Mouse (Mus musculus) right cerebral cortex, postnatal 10 days (tissue): ENCODE measurements around the gene Cfap97.
"Not testable (repeated sequence)": the region's sequence is repeated elsewhere in the genome, so short reads cannot be mapped to it uniquely, and the experiment has no call there.

Experiments used
- DNase-seq, 2 experiments: peaks; one replicate each; pipeline ENCODE4 v3.0.0; 2021; ENCODE audit warnings: low spot score in 2 of 2

The Cfap97 gene

DNA sequence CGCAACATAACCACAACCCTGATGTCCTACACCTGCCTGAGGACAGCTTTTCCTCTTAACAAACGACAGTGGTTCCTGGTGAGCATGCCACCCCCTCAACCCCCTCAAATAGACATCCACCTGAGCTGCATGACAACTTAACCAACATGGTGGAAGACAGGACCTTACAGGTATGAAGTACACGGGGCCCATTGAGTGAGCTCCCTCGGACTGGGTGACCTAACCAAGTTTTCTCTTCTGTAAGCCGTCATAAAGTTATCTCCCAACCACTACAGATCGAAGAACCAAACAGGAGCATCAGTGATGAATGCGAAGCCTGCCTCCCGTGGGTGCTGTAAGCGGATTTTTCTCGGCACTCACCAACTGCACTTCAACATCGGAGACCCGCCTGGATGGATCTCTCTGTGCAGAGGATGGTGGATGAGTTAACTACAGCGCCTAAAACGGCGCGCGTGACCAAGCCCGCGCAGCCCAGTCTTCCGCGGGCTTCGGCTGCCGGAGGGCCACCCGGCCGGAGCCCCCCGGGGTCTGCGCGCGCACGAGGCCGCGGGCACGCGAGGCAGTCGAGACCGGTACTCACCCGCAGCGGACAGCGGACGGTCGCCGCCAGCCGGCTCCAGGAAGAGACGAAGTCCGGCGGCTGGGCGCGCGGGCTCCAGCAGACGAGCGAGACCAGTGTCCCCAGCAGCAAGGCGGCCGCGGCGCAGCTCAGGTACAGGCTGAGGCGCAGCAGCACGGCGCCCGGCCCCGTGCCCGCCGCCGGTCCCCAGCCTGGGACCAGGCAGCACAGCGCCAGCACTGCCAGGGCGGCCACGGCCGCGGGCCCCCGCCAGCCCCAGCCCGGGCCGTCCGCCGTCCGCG is at the start of gene Cfap97:
Gene Cfap97, plus strand, starts transcription at position 570 of the 861 bp plus-strand sequence.
- peak; percentile 56 to 59 for DNase-seq

DNA sequence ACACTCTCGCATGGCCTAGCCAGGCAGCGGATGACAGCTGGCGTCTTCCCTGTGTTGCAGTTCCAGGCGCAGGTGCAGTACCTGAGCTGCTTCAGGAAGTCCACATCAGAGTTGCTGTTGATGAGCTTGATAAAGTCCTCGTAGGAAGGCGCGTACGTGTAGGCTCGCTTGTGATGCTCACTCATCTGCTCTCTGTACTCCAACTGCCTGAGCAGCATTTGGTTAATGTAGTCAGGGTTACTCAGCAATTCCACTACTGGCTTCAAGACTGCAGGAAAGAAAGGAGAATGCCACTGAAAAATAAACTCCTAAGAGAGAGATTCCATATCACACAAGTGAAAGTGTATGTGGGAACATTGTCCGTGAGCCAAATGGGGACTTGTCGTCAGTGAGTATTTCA is 48.1 kb upstream of the Cfap97 start:
- no peak for DNase-seq

DNA sequence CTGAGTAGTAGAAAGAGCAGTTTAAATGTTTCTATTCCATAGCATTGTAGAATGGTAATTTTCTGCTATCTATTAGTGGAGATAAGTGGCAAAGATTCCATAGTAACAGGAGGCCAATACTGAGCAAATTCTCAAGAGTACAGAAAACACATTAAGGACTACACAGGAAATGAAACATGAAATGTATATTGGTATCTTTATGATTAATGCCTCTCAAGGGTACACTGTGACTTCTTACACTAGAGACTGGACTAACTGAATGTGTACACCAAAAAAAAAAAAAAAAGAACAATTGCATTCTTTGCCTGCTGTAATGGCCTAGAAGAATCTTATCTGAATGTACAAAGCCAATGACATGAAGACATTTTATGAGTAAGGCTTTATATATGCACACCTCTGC is 43.9 kb upstream of the Cfap97 start:
- DNase-seq: no peak

DNA sequence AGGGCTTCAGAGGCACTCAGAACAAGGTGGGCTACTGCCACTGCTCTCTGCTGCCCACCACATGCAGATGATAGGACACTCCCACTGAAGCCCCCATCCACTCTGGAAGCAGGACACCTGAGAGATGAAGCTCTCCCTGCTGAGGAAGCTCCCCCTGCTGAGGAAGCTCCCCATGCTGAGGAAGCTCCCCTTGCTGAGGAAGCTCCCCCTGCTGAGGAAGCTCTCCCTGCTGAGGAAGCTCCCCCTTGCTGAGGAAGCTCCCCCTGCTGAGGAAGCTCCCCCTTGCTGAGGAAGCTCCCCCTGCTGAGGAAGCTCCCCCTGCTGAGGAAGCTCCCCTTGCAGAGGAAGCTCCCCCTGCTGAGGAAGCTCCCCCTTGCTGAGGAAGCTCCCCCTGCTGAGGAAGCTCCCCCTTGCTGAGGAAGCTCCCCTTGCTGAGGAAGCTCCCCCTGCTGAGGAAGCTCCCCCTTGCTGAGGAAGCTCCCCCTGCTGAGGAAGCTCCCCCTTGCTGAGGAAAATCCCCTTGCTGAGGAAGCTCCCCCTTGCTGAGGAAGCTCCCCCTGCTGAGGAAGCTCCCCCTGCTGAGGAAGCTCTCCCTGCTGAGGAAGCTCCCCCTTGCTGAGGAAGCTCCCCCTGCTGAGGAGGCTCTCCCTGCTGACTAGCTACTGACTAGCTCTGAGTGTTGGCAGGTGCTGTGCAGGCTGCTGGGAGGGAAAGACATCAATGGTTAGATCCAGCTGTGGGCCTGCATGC is 38.0 kb upstream of the Cfap97 start:
- DNase-seq: not testable (repeated sequence)

DNA sequence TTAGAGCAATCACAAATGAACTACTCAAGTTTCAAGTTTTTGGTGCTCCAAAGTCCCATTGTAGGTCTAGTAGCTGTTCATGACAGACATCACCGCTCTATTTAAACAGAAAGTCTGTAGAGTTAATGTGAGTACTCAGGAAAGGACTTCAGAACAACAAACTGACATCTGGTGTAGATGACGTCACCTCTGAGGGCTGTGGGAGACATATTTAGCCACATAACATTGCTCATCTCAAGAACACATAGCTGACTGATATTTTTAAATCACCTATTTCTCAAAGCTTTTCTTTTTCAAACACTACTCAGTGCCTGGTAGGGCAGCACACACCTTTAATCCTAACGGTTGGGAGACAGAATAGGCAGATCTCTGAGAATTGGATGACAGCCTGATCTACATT is 34.4 kb upstream of the Cfap97 start:
- DNase-seq: no peak

DNA sequence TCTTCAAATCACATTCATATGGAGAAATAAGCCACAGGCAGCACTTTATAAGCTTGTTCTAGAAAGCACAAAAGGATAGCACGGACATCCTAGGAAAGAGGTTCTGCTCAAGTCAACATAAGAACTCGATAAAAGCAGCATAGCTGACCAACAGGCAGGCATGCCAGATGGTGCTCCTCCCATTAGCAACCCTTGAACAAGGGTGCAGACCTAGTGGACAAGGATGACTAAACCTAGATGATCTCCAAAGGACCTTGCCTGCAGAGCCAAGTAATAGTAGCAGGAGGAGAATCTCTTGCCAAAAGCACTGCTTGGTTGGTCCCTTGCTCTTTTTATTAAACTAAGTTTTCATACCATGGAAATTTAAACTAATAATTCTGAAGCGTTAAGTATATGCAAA is 32.4 kb upstream of the Cfap97 start:
- no peak for DNase-seq

DNA sequence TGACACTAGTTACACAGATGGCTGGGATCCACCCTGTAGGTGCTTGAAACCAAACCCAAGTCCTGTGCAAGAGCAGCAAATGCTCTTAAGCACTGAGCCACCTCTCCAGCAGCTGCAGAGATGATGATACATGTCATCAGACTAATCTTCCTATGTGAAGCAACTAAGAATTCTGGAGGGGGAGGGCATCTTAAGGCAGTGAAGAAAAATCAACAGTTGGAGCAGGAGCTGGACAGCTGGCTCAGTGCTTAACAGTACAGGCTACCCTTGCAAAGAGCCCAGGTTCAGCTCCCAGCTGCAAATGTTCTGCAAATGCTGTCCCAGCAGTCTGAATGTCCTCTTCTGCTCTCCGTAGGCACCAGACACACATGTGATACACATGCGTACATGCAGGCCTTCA is 29.1 kb upstream of the Cfap97 start:
- peak in 1 of 2 experiments; percentile 12 for DNase-seq

DNA sequence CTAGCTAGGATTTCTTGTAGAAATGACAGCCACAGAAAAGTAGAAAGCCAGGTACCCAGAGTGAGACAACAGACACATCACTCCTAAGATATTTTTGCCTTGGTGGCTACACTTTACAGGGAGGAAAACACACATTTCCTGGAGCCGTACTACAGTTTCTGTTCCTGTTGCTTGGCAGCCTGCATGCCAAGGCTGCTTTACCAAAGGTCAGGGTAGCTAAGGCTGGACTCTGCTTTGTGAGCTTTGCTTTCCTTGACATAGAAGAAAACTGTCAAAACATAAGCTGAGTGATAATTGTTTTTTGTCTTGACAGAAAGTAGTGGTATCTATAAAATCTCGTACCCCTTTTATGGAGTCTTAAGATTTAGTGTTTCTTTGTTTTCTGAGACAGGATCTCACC is 21.1 kb upstream of the Cfap97 start:
- peak in 1 of 2 experiments; percentile 12 for DNase-seq

DNA sequence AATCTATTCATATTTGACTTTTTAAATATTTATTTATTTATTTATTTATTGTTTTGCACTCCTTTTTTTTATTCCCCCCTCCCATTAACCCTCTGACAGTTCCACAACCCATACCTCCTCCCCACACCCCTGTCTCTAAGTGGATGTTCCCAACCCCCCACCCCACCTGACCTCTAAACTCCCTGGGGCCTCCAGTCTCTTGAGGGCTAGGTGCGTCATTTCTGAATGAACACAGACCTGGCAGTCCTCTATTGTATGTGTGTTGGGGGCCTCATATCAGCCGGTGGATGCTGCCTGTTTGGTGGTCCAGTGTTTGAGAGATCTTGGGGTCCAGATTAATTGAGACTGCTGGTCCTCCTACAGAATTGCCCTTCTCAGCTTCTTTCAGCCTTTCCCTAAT is 16.0 kb upstream of the Cfap97 start:
- peak in 1 of 2 experiments; percentile 10 for DNase-seq

DNA sequence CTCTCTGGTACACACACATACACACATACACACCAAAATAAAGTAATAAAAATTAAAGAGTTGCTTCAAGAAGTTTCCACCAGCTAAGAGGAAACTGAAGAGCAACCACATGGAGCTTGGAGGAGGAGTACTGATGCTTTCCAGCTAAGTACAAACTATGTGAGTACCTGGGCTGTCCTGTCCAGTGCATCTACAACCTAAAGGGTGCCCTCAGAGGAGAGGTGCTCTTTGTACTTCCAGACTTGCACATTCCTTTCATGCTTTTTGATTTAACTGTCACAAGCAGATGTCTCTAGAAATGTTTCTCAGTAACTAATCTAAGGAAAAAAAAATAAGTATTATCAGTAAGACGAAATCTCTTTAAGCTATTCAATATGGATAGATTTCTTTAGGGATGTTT is 14.2 kb upstream of the Cfap97 start:
- no peak for DNase-seq

DNA sequence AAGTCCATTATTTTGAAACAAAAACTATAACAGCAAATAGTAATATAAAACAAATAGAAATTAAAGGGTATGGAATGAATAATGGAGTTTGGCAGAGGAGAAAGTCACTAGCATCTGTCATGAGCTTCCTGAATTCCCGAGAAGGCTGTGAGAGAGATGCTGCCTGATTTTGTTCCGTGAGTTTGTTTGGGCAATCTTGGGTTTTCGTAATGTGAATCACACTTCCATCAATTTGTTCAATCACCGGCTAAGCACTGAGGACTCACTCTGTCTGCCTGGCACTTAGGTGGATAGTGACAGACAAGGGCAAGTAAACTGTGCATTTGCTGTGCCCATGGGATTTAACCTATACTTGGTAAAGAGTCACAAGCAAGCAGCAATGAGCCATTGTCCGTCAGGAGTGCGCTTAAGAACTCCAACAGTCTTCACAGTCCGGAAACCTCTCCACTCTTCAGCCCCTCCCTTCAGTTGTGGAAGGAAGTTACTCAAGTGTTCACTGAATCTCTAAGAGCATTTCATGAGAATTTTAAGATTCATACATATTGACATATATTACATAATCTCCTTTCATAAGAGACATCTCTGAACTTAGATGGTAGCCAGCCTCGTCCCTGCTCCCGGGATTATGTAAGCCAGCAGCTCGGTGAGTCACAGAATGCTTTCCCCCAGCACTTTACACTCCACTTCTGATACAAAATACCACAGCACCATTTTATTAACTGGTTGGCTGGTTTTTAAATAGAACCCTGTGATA is 13.6 kb upstream of the Cfap97 start:
- peak in 1 of 2 experiments; percentile 14 for DNase-seq

DNA sequence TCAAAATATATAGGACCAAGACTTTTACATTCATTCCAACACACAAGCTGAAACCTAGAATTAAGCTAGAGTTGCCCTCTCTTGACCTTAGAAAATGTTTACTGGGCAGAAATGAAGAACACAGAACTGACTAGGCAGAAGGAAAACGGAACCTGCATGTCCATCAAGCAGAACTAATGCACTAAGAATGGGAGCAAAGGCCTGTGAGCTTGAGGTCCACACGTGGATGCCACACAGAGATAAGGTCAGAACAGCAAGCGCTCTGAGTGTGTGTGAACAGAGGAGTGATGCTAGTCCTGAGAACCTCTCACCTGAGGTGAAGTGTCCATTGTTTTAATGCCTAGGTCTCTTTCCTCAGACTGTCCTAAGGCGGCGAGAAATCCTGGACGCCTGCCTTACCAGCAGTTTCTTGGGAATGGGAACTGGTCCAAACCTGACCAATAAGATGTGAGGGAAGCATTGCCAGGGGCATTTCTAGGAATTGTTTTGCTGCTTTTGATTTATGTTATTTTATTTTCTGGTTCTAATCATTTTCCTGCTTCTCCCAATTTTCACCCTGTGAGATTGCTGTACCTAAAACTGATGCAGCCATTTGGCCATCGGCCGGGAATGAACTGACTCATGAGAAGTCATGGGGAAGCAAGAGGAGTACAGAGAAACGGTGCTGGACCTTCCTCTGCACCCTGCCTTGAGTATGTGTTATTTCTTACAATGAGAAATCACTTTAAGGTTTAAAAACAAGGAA is 11.0 kb upstream of the Cfap97 start:
- DNase-seq: peak in 1 of 2 experiments; percentile 19

DNA sequence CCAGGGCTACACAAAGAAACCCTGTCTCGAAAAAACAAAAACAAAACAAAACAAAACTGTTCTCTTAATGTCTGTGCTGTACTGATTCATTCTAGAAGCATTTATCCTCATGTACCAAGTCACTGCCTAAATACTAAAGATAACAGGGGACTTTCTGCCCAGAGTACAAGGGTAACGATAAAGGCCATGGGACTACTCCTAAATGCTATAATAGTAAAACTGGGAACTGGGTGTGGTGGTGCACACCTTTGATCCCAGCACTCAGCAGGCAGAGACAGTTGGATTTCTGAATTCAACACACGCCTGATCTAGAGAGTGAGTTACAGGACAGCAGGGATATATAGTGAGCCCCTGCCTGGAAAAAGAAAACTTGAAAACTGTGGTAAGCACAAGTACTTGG is 9.9 kb upstream of the Cfap97 start:
- no peak for DNase-seq

DNA sequence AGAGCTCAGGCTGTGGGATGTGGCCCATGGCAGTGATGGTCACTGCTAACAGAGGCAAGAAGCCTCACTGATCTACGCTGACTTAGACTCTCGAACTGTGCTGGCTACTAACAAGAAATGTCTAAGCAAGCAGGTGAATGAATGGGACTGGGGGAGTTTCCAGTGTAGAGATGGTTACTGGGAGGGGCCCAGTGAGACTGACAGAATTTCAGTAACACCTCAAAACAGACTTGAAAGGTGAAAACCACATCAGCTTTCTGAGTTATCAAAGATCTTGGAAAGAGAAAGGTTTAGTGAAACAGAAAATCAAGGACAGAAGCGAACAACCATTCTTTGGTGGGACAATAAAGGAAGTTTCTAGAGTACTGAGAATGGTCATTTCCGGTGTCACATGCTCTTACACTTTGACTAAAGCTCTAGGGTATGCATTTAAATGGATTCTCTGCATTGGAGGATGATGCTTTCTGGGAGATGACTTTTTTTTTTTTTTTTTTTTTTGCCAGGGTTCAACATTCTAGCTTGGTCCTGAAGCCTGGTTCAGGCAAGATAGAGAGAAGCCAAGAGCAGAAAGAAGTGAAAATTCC is 9.0 kb upstream of the Cfap97 start:
- DNase-seq: peak in 1 of 2 experiments; percentile 13

DNA sequence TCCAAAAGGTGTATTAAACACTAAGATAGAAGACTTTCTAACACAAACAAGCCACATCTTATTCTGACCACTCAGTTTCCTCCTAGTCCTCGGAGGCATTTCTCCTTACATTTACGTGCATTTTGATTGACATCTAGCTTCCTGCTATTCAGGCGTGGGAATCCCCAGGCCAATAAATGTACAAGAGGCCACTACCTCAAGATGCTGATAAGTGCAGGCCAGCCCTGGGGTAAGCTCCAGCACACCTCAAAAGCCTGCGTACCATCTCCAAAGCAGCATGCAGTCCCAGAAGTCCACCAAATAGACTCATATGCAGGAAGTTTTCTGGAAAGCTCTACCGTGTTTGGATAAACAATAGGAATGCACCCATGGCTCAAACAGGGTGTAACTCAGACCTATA is 8.1 kb upstream of the Cfap97 start:
- peak in 1 of 2 experiments; percentile 16 for DNase-seq

DNA sequence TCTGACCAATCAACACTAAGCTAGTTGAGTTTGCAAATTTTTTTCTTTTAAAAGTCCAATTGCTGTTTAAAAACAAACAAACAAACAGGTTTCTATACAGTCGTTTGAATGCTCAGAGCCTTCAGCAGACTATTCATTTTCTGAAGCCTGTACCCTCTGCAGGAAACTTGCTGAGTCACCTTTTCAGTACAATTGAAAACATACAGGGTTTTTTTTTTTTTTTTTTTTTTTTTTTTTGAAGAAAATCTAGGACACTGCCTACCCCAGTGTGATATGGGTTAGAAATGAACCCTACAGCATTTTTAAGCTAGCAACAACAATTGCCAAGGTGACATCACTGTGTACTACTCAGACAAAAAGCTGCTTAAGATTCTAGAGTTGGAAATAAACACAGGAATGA is 7.6 kb upstream of the Cfap97 start:
- DNase-seq: peak in 1 of 2 experiments; percentile 5

DNA sequence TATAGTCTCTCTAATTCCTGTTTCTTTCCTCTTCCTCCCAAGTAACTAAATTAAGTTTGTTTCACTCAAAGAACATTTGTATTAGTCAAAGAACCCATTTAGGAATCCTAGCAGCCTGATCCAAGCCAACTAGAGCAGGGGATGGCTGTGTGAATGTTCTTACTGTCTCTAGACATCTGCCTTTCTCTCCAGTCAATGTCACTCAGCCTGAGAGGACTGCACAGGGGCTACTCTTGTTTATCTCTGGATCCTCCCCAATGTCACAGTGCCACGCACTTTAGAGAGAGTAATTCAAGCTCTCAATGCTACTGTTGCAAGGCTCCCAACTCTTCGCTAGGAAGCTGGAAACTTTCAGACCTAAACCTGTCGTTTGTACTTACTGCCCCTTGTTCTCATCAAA is 5.4 kb upstream of the Cfap97 start:
- no peak for DNase-seq

DNA sequence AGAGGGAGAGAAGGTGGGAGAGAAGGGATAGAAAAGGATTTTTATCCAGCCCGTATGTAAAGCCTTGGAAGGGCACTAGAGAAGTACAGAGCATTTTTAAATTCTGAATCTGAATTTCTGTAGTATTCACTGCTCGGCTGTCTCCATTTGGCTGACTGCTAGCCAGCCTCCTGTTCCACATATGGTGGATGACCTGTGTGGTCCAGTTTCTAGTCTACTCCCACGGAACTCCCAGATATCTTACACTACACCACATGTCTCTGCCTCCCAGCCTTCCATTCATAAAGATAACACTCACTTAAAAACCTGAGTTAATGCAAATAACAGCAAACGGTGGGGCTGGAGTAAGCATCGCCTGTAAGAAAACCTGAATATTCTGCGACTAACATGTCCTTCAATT is 2.3 kb upstream of the Cfap97 start:
- no peak for DNase-seq

DNA sequence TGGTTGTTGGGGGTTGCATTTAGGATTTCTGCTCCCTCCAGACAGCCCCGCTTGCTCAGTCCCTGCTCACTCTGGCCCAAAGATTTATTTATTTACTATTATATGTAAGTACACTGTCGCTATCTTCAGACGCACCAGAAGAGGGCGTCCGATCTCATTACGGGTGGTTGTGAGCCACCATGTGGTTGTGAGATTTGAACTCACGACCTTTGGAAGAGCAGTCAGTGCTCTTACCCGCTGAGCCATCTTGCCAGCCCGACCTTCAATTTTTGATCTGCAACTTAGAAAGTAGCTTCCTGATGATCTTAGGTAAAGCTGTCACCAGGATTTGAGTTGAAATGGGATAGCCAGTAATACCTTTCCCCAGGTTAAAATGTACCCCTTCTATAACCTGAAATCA is 1.8 kb upstream of the Cfap97 start:
- no peak for DNase-seq

DNA sequence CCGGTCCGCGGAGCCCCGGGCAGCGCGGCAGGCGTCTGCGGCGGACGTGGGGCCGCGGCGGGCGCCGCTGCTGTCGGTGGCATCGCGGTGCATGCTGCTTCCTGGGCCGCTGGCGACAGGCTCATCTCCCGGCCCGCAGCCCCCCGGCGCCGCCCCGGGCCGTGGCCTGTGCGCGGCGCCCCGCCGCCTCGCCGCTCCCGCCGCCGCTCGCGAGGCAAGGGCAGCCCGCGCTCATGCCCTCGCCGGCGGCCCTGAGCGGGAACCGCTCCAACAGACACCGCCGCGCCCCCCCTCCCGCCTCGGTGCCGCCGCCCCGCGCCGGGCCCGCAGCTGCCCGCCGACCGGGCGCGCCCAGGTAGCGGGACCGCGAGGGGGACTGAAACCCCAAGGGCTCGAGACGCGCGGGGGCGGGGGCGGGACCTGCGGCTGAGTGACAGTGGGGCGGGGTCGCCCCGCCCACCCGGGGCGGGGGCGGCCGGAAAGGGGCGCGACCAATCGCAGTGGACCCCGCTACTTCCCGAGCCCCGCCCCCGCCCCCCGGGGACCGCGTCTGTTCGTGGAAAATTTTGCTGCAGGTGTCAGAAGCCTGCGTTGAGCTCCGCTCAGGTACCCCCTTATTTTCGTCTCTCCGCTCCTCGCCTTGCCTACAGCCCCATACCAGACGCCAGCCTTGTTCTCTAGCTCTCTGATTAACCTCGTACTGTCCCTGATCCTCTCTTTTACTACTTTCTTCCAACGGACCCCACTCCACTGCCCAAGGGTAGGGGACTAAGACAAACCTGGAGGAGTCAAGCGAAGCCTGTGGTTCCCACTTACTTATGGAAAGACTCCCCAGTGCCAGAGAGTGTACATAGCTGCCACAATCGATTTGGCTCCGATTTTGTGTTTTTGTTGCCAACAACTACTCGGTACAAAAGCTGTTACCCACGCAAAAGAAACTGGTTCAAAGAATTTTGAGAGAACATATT is 777 bp downstream of the Cfap97 start, which contains the start of gene Snx25:
Gene Snx25, minus strand, starts transcription at position 96 of the 968 bp plus-strand sequence.
- DNase-seq: peak; percentile 87 to 89
